Mouse (Mus musculus) B cell, adult 2 months (primary cell): ENCODE measurements around the gene Mcm9.
"Not testable (repeated sequence)": the region's sequence is repeated elsewhere in the genome, so short reads cannot be mapped to it uniquely, and the experiment has no call there.

ENCODE experiments used
- DNase-seq, 2 experiments: peaks; one replicate each; pipeline ENCODE4 v3.0.0; 2022

The Mcm9 gene

GRCm38 (mm10) chr10:53630339-53630738 is at the start of gene Mcm9:
TSS of gene Mcm9 (minus strand) at chr10:53630439.
- not testable (repeated sequence) for DNase-seq

- no peak for DNase-seq
Observed at GRCm38 (mm10) chr10:53661788-53662187, 31.5 kb upstream of the Mcm9 start.

GRCm38 (mm10) chr10:53654239-53654638 is 24.0 kb upstream of the Mcm9 start:
- DNase-seq, result peak in 1 of 2 experiments; percentile 13

GRCm38 (mm10) chr10:53650683-53651082 is 20.4 kb upstream of the Mcm9 start:
- no peak for DNase-seq

GRCm38 (mm10) chr10:53641507-53641906 is 11.3 kb upstream of the Mcm9 start:
- peak; percentile 27 to 29 for DNase-seq

GRCm38 (mm10) chr10:53635246-53635971 is 5.2 kb upstream of the Mcm9 start:
- DNase-seq, result no peak

GRCm38 (mm10) chr10:53634160-53634559 is 3.9 kb upstream of the Mcm9 start:
- no peak for DNase-seq

- peak; percentile 95 for DNase-seq
Observed at GRCm38 (mm10) chr10:53629918-53630250, 355 bp downstream of the Mcm9 start.

GRCm38 (mm10) chr10:53629247-53629917 is 857 bp downstream of the Mcm9 start:
- peak; percentile 96 for DNase-seq

GRCm38 (mm10) chr10:53615850-53616616 is 14.2 kb downstream of the Mcm9 start:
- no peak for DNase-seq

- DNase-seq, result no peak
Observed at GRCm38 (mm10) chr10:53613955-53614354, 16.3 kb downstream of the Mcm9 start.

GRCm38 (mm10) chr10:53612172-53612571 is 18.1 kb downstream of the Mcm9 start:
- DNase-seq, result no peak

GRCm38 (mm10) chr10:53608274-53608673 is 22.0 kb downstream of the Mcm9 start:
- no peak for DNase-seq

GRCm38 (mm10) chr10:53605328-53605727 is 24.9 kb downstream of the Mcm9 start:
- no peak for DNase-seq

GRCm38 (mm10) chr10:53598821-53599220 is 31.4 kb downstream of the Mcm9 start:
- peak; percentile 3 to 6 for DNase-seq

- DNase-seq, result peak; percentile 61 to 70
Observed at GRCm38 (mm10) chr10:53597121-53597881, 32.9 kb downstream of the Mcm9 start.

- DNase-seq, result peak; percentile 93 to 94
Observed at GRCm38 (mm10) chr10:53596677-53597120, 33.5 kb downstream of the Mcm9 start, which contains the start of gene Asf1a. TSS of gene Asf1a (plus strand) at chr10:53596757.

- DNase-seq, result peak; percentile 38 to 40
Observed at GRCm38 (mm10) chr10:53595744-53596676, 34.2 kb downstream of the Mcm9 start.

GRCm38 (mm10) chr10:53585777-53586176 is 44.5 kb downstream of the Mcm9 start:
- no peak for DNase-seq

- DNase-seq, result no peak
Observed at GRCm38 (mm10) chr10:53581087-53581486, 49.2 kb downstream of the Mcm9 start.

GRCm38 (mm10) chr10:53580621-53581081 is 49.6 kb downstream of the Mcm9 start:
- peak; percentile 24 to 35 for DNase-seq
